Mouse (Mus musculus): Measurements from ENCODE around the gene Syngap1.
A peak's percentile ranks its signal among the peaks of the same experiment; 100 is the strongest.

DNA sequence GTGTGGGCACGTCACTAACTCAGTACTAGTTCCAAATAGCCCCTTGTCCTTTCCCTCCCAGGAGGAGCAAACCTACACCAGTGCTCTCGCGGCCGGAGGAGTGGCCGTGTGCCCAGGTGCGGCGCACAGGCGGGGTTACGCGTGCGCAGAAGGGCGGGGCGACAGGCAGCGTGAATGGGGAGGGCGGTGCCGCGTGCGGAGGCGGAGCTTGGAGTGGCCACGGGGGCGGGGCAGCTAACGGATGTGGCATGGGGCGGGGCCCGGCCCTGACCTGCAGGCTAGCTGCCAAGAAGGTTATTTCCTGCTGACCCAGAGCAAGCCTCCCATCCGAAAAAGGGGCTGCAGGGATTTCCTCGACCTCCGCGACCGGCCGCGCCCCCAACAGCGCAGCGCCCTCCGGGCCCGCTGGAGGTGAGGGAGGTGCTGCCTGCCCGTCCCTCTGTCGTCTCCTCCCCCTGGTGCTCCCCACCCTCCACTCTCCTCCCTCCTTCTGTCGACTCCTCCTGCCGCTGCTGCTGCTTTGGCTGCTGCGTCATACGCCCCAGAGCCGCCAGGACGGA lies 8.1 kb upstream of the Syngap1 start, which contains the start of gene Phf1:
- no peak for TF ChIP-seq CTCF (IDR thresholded peaks at IDR 0.05; ENCODE audit: borderline replicate concordance, extremely low read depth, insufficient read depth, insufficient read length)
- TF ChIP-seq POLR2A (IDR thresholded peaks at IDR 0.05; ENCODE audit: borderline replicate concordance, extremely low read depth, insufficient read depth, insufficient read length, poor library complexity, severe bottlenecking): peak; percentile 52; the same call in 1 of the 2 replicates
